Mouse (Mus musculus) kidney, adult 2 months (tissue): ENCODE results near the gene Mpg.

Experiments used
- CTCF ChIP-seq: fragments of 200-500 bp; conservative IDR thresholded peaks from 2 replicates; pipeline ENCODE4 v1.5.1; 2011; ENCODE audit warnings: low read depth, mild to moderate bottlenecking, control low read depth, low read length, moderate library complexity, mixed read lengths; ENCODE audit not compliant: insufficient read depth, insufficient read length
- POLR2A ChIP-seq: fragments of 200-500 bp; IDR thresholded peaks from one replicate; pipeline ENCODE4 v1.6.1; 2011; ENCODE audit warnings: low read depth, low read length, control low read depth

DNA sequence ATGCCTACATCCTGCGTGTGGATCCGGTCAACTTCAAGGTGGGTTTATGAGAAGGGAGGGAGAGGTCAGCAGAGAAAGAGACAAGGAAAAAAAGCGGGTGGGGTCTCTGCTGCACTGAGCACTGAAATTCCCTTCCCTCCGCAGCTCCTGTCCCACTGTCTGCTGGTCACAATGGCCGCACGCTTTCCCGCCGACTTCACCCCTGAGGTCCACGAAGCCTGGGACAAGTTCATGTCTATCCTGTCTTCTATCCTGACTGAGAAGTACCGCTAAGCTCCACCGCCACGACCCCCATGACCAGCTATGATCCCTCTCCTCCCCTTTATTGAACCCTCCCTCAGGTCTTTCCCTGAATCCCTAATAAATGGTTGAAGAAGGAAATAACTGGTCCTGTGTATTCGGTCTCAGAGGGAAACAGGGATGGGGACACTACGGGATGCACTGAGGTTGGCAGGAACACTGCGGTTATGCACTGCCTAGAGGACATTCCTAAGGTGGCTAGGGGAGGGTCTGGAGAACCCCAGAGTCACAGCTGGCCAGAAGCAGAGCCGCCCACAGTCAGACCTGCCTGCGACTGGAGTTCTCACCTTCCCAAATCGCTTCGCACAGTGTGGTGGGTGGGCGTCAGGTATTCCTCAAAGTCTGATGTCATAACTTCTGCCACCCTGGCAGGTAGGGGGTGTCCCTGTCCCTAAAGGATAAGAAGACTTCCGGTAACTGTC, 51.6 kb downstream of the Mpg start:
- TF ChIP-seq CTCF (no peak), POLR2A (no peak)
